Comparison of ENCODE assay signal across 11 mouse cellular contexts in genomic region chr2:125251781-125252180, GRCm38 (mm10). TPM values are rescaled to one million over a fixed set of nuclear protein-coding genes. Genes with fewer than 3 reads are reported as not detected.
DNase-seq lines count a peak whose midpoint lies in the region; ATAC-seq and TF ChIP-seq lines count a peak whose summit lies in the region.
"Had no signal": no experiment of that assay in that cellular context is flagged by ENCODE, and none has a peak within 500 bp of the region (broad histone marks: within the 10 kb centered on the region; RNA-seq: fewer than 3 reads in every experiment).

No protein-coding gene starts in this region.

- TF ChIP-seq POLR2A in thymus, adult 2 months (IDR thresholded peaks at IDR 0.05; ENCODE audit: control insufficient read depth, extremely low read depth, insufficient read depth, low read length, poor library complexity): no peak

- TF ChIP-seq CTCF in thymus, adult 2 months (IDR thresholded peaks at IDR 0.05; ENCODE audit: borderline replicate concordance, control insufficient read depth, extremely low read depth, insufficient read depth, low read length, poor library complexity): no peak

- peaks cover 22% of the 10 kb centered on the region for H3K36me3 ChIP-seq in thymus, adult 2 months (ENCODE audit: control insufficient read depth, insufficient read depth, low read length)
- peaks cover 76% of the 10 kb centered on the region for H3K36me3 ChIP-seq in liver, embryonic 13.5 days
- peaks cover 13% of the 10 kb centered on the region for H3K36me3 ChIP-seq in hindbrain, embryonic 16.5 days (ENCODE audit: control insufficient read depth, insufficient read depth, low read length)

- peaks cover 8% of the 10 kb centered on the region; the same call in 1 of the 2 replicates for H3K4me1 ChIP-seq in thymus, adult 2 months (replicated peaks; ENCODE audit: control insufficient read depth, insufficient read depth, low read length)
- peaks cover 45% of the 10 kb centered on the region for H3K4me1 ChIP-seq in liver, embryonic 13.5 days (replicated peaks)
- H3K4me1 ChIP-seq in hindbrain, embryonic 16.5 days (ENCODE audit: control insufficient read depth, insufficient read depth, low read depth, low read length): peaks cover 5% of the 10 kb centered on the region

- no peak for ATAC-seq in liver, embryonic 13.5 days (ENCODE audit: low read depth)
- ATAC-seq in hindbrain, embryonic 16.5 days: no peak

- H3K4me3 ChIP-seq in thymus, adult 2 months (ENCODE audit: control insufficient read depth, insufficient read depth, low read length): no peak overlapping the region
- H3K4me3 ChIP-seq in liver, embryonic 13.5 days (replicated peaks): 0 out of 2 replicates have a peak overlapping the region, but pooled peaks have one; percentile 1
- no peak overlapping the region for H3K4me3 ChIP-seq in hindbrain, embryonic 16.5 days (ENCODE audit: low read length)
- H3K4me3 ChIP-seq: limb, embryonic 12.5 days; megakaryocyte, embryonic 14.5 days; myocyte had no signal

- H3K9ac ChIP-seq in liver, embryonic 13.5 days: no peak overlapping the region
- H3K9ac ChIP-seq in hindbrain, embryonic 16.5 days (ENCODE audit: low read depth, low read length): no peak overlapping the region
- H3K9ac ChIP-seq: limb, embryonic 12.5 days had no signal

- H3K4me2 ChIP-seq in liver, embryonic 13.5 days: peak overlapping the region; percentile 35; the same call in 1 of the 2 replicates
- H3K4me2 ChIP-seq in hindbrain, embryonic 16.5 days (ENCODE audit: low read length): no peak overlapping the region
- H3K4me2 ChIP-seq: limb, embryonic 12.5 days had no signal

- H3K27ac ChIP-seq in thymus, adult 2 months (ENCODE audit: control insufficient read depth, insufficient read depth, low read length): no peak overlapping the region
- no peak overlapping the region for H3K27ac ChIP-seq in liver, embryonic 13.5 days
- no peak overlapping the region for H3K27ac ChIP-seq in hindbrain, embryonic 16.5 days (ENCODE audit: low read depth, low read length)
- H3K27ac ChIP-seq: limb, embryonic 12.5 days had no signal

- H3K27me3 ChIP-seq in thymus, adult 2 months (ENCODE audit: control insufficient read depth, insufficient read depth, low read length): no peaks in the 10 kb centered on the region
- no peaks in the 10 kb centered on the region for H3K27me3 ChIP-seq in liver, embryonic 13.5 days
- H3K27me3 ChIP-seq in hindbrain, embryonic 16.5 days (replicated peaks; ENCODE audit: control insufficient read depth, insufficient read depth, low read length): no peaks in the 10 kb centered on the region
- H3K27me3 ChIP-seq: limb, embryonic 12.5 days; megakaryocyte, embryonic 14.5 days had no signal

- 91% methylated on average over 4 of the region's 4 CpGs for WGBS in thymus, adult 2 months
- WGBS in liver, embryonic 13.5 days (ENCODE audit: insufficient replicate concordance): 74% methylated on average over 4 of the region's 4 CpGs
- 87% methylated on average over 4 of the region's 4 CpGs for WGBS in hindbrain, embryonic 16.5 days

- H3K9me3 ChIP-seq in liver, embryonic 13.5 days (replicated peaks): no peaks in the 10 kb centered on the region
- H3K9me3 ChIP-seq in hindbrain, embryonic 16.5 days (ENCODE audit: control insufficient read depth, low read length): no peaks in the 10 kb centered on the region
- H3K9me3 ChIP-seq: limb, embryonic 12.5 days had no signal

- DNase-seq in adrenal gland, postnatal 14 days: peak; percentile 24
- no peak for DNase-seq in adrenal gland, postnatal 25 days
- peak; percentile 21 for DNase-seq in thymus, adult 2 months
- DNase-seq in thymus, adult 18-20 months: no peak
- no peak for DNase-seq in liver, embryonic 13.5 days
- no peak for DNase-seq in frontal cortex, adult 2 months (ENCODE audit: extremely low spot score in 1 of 2, low spot score in 1 of 2)
- no peak for DNase-seq in embryo, embryonic 9.5 days (ENCODE audit: extremely low spot score)

RNA-seq across cellular contexts. Expression of gene Dut, which starts 4.8 kb away (rescaled TPM):
- 36.1 and 39.4 TPM in 2 replicates for total RNA-seq in adrenal gland, postnatal 14 days (2021)
- total RNA-seq in adrenal gland, postnatal 25 days (2021): 24.5 and 33.5 TPM in 2 replicates
- 78.6 and 107 TPM in 2 replicates for polyA plus RNA-seq in thymus, adult 2 months (2012; rRNA removed)
- 169 and 189 TPM in 2 replicates for polyA plus RNA-seq in liver, embryonic 13.5 days (2015; fragmentation: Nextera tagmentation; extraction: Ambion mirVana)
- 34.9 and 38.6 TPM in 2 replicates for polyA plus RNA-seq in frontal cortex, adult 2 months (2012; rRNA removed)
- 72.8 and 75.4 TPM in 2 replicates for polyA plus RNA-seq in hindbrain, embryonic 16.5 days (2015; fragmentation: Nextera tagmentation; extraction: Ambion mirVana)

Comparison
In these comparisons a context has a peak if more than half of its experiments do, and no peak if none do; other contexts are left out.
1. DNase-seq: peak in adrenal gland, postnatal 14 days (single experiment) and thymus, adult 2 months (single experiment); none in adrenal gland, postnatal 25 days (single experiment), thymus, adult 18-20 months (0 of 2), liver, embryonic 13.5 days (single experiment), frontal cortex, adult 2 months (0 of 2) and embryo, embryonic 9.5 days (single experiment).